Mouse (Mus musculus) MEL (cell line): Measurements from ENCODE around the gene Adamts10.

Experiments
- CTCF ChIP-seq, 3 experiments: IDR thresholded peaks in 2 of 3; conservative IDR thresholded peaks in 1 of 3; 2 replicates each; pipeline ENCODE4 v1.5.1; 2011 to 2012; ENCODE audit warnings: low read length in 3 of 3, low read depth in 2 of 3, mild to moderate bottlenecking in 2 of 3, improper control_type of control experiment in 1 of 3, inconsistent platforms in 1 of 3, mixed read lengths in 1 of 3, moderate library complexity in 1 of 3; ENCODE audit not compliant: control insufficient read depth in 1 of 3, insufficient read depth in 1 of 3, poor library complexity in 1 of 3, severe bottlenecking in 1 of 3
- GABPA ChIP-seq: IDR thresholded peaks from 2 replicates; pipeline ENCODE4 v1.6.1; 2012; ENCODE audit warnings: low read depth, mild to moderate bottlenecking, inconsistent platforms, low read length, improper control_type of control experiment, moderate library complexity
- NRF1 ChIP-seq: IDR thresholded peaks from 2 replicates; pipeline ENCODE4 v1.6.1; 2014; ENCODE audit warnings: low read depth, mild to moderate bottlenecking, inconsistent platforms, low read length, improper control_type of control experiment, moderate library complexity; ENCODE audit not compliant: poor library complexity, insufficient read depth, severe bottlenecking
- POLR2A ChIP-seq, 2 experiments: IDR thresholded peaks; 2 replicates each; pipeline ENCODE4 v1.6.1; 2011 to 2012; ENCODE audit warnings: low read length in 2 of 2, mild to moderate bottlenecking in 2 of 2, control low read depth in 1 of 2, improper control_type of control experiment in 1 of 2, low read depth in 1 of 2, moderate library complexity in 1 of 2; ENCODE audit not compliant: control insufficient read depth in 1 of 2, insufficient read depth in 1 of 2, poor library complexity in 1 of 2
- POLR2AphosphoS2 ChIP-seq: IDR thresholded peaks from 2 replicates; pipeline ENCODE4 v1.6.1; 2011; ENCODE audit warnings: low read length, improper control_type of control experiment
- RCOR1 ChIP-seq: IDR thresholded peaks from 2 replicates; pipeline ENCODE4 v1.6.1; 2012; ENCODE audit warnings: low read depth, mild to moderate bottlenecking, inconsistent platforms, low read length, improper control_type of control experiment
- TAL1 ChIP-seq: IDR thresholded peaks from 2 replicates; pipeline ENCODE4 v1.6.1; 2012; ENCODE audit warnings: mild to moderate bottlenecking, inconsistent platforms, low read length, moderate library complexity, mixed read lengths
- TCF12 ChIP-seq: IDR thresholded peaks from 2 replicates; pipeline ENCODE4 v1.6.1; 2014; ENCODE audit warnings: low read depth, mild to moderate bottlenecking, inconsistent platforms, low read length, improper control_type of control experiment, moderate library complexity
- ZC3H11A ChIP-seq: IDR thresholded peaks from 2 replicates; pipeline ENCODE4 v1.6.1; 2012; ENCODE audit warnings: low read depth, mild to moderate bottlenecking, inconsistent platforms, low read length, improper control_type of control experiment
- ZNF384 ChIP-seq: IDR thresholded peaks from 2 replicates; pipeline ENCODE4 v1.6.1; 2012; ENCODE audit warnings: low read depth, mild to moderate bottlenecking, inconsistent platforms, low read length, improper control_type of control experiment

- TF ChIP-seq POLR2AphosphoS2 (no peak), CTCF (IDR thresholded peaks at IDR 0.05 in 2 of 3, conservative IDR thresholded peaks at IDR 0.05 in 1 of 3; ENCODE audit: control insufficient read depth in 1 of 3, insufficient read depth in 1 of 3, low read depth in 2 of 3, low read length in 3 of 3, poor library complexity in 1 of 3, severe bottlenecking in 1 of 3) (no peak), TAL1 (no peak), RCOR1 (no peak), POLR2A (IDR thresholded peaks at IDR 0.05; ENCODE audit: control insufficient read depth in 1 of 2, insufficient read depth in 1 of 2, low read depth in 1 of 2, low read length in 2 of 2, poor library complexity in 1 of 2) (no peak), TCF12 (no peak), ZC3H11A (no peak), ZNF384 (no peak), NRF1 (no peak), GABPA (no peak)
These were observed 31.3 kb downstream of the Adamts10 start, which contains the start of gene Myo1f for GRCm38 (mm10) chr17:33555223-33555855.
